Mouse (Mus musculus) ES-E14 (cell line): ENCODE results near the gene Btbd11.

ENCODE experiments used
- CHD2 ChIP-seq: IDR thresholded peaks from 2 replicates; pipeline ENCODE4 v1.6.1; 2014; ENCODE audit warnings: mild to moderate bottlenecking, low read depth, low read length, inconsistent platforms
- HCFC1 ChIP-seq: IDR thresholded peaks from 2 replicates; pipeline ENCODE4 v1.6.1; 2012; ENCODE audit warnings: low read length, inconsistent platforms, borderline replicate concordance; ENCODE audit not compliant: insufficient read depth
- MAFK ChIP-seq: IDR thresholded peaks from 2 replicates; pipeline ENCODE4 v1.6.1; 2014; ENCODE audit warnings: mild to moderate bottlenecking, low read depth, low read length, inconsistent platforms; ENCODE audit not compliant: insufficient read depth
- ZC3H11A ChIP-seq: IDR thresholded peaks from 2 replicates; pipeline ENCODE4 v1.6.1; 2012; ENCODE audit warnings: low read depth, mild to moderate bottlenecking, inconsistent platforms, low read length, borderline replicate concordance
- ZNF384 ChIP-seq: IDR thresholded peaks from 2 replicates; pipeline ENCODE4 v1.6.1; 2012; ENCODE audit warnings: low read depth, low read length, inconsistent platforms

- TF ChIP-seq CHD2 (no peak), ZC3H11A (no peak), HCFC1 (no peak), ZNF384 (no peak), MAFK (no peak)
These were observed 253.8 kb downstream of the Btbd11 start for GRCm38 (mm10) chr10:85640408-85640807.
